Mouse (Mus musculus): ENCODE data around the gene Ccdc62. TPM values are rescaled to one million over a fixed set of nuclear protein-coding genes. Genes with fewer than 3 reads are reported as not detected.
A peak's percentile ranks its signal among the peaks of the same experiment; 100 is the strongest.

The Ccdc62 gene
- polyA plus RNA-seq, 1 experiment = 1.2 TPM

DNA sequence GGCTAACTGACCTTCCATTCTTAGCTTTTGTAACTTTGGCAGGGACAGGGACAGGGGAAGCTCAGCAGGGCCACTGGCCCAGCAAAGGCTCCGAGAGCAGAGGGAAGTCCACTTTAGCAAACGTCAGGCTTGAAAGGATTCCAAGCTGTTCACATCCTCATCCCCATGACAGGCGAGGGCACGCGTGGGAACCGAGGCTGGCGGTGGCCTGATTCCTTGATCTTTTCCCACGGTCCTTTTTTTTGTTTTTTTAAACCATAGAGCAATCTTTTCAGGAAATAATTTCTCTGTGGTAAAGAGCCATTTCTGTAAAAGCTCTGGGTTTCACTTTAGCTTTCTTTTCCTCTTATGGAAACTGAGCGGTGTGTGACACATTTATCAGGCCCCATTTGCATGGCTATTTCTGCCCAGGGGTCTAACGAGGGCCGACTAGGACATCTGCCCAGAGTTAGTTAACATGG lies 84.3 kb downstream of the Ccdc62 start:
- no peak for DNase-seq (ENCODE audit: low read depth, low spot score)
- WGBS = 15% methylated on average over 11 of the region's 11 CpGs

GRCm38 (mm10) chr5:124015727-124016126 lies 85.2 kb downstream of the Ccdc62 start:
- DNase-seq (ENCODE audit: low read depth, low spot score) = no peak
- WGBS = 60% methylated on average over 2 of the region's 2 CpGs

DNA sequence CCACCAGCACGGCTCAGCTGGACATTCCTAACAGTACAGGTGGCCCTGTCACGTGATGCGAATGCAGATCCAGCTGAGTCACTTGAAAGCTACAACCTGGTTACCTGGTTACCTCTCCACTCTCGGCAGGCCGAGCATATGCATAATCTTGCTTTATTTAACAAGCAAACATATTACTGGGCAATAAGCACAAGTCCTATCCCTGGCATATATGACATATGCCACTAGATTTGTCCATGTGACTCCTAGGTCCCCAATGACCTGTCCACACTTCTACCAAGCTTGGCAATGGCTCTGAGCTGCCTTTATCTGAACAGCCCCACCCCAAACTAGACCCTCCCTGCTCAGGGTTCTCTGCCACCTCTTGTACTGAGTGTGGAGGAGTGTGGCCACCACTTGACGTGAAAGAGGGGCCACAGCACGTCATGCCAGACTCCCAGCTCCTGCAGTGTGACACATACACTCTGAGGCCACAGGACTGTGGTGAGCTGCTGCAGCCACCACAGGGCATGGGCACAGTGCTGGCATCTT lies 85.9 kb downstream of the Ccdc62 start:
- DNase-seq (ENCODE audit: low read depth, low spot score) = peak; percentile 66
- WGBS = 41% methylated on average over 7 of the region's 7 CpGs

DNA sequence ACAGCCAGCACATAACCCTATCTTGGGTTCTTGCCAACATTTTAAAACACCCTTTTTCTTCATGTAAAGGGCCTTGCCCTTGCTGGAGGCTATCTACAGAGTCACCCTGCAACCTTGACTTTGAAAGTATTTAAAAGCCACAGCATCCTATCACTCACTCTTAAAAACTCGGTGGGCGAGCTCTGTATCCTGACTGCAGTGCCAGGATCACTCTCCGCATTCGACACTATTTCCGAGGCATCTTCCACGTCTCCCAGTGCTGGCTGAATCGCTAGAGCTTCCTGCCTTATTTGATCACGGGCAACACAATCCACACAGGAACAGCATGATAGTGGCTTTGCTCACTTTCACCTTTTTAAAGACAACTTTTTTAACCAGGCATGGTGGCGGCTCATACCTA lies 87.5 kb downstream of the Ccdc62 start:
- 73% methylated on average over 9 of the region's 9 CpGs for WGBS
- DNase-seq (ENCODE audit: low read depth, low spot score) = no peak

- 84% methylated on average over 9 of the region's 9 CpGs for WGBS
- no peak for DNase-seq (ENCODE audit: low read depth, low spot score)
Measured at GRCm38 (mm10) chr5:124018651-124019050, 88.2 kb downstream of the Ccdc62 start.

Other genes with a start within 250 kb of the Ccdc62 start
- gene Clip1, start 246.1 kb upstream of the Ccdc62 start, polyA plus RNA-seq (2012; rRNA removed) = 9.2 and 11.3 TPM in 2 replicates
- 20.0 and 27.6 TPM in 2 replicates for gene Zcchc8, start 209.6 kb upstream of the Ccdc62 start, polyA plus RNA-seq (2012; rRNA removed)
- 10.5 and 14.7 TPM in 2 replicates for gene Rsrc2, start 181.3 kb upstream of the Ccdc62 start, polyA plus RNA-seq (2012; rRNA removed)
- 4.5 TPM in 2 replicates for gene Kntc1, start 181.0 kb upstream of the Ccdc62 start, polyA plus RNA-seq (2012; rRNA removed)
- gene Hcar2, start 65.2 kb upstream of the Ccdc62 start, polyA plus RNA-seq (2012; rRNA removed) = 0.71 and 0.97 TPM in 2 replicates
- gene Hcar1, start 50.7 kb upstream of the Ccdc62 start, polyA plus RNA-seq (2012; rRNA removed) = 3.3 and 3.7 TPM in 2 replicates
- gene Denr, start 23.5 kb upstream of the Ccdc62 start, polyA plus RNA-seq (2012; rRNA removed) = 8.8 and 14.5 TPM in 2 replicates
- 0.22 TPM in 1 of 2 replicates, not detected in the other for gene Gm43518, start 3.3 kb upstream of the Ccdc62 start, polyA plus RNA-seq (2012; rRNA removed)
- 22.9 and 34.9 TPM in 2 replicates for gene Hip1r, start 42.9 kb downstream of the Ccdc62 start, polyA plus RNA-seq (2012; rRNA removed)
- gene Vps37b, start 101.6 kb downstream of the Ccdc62 start, polyA plus RNA-seq (2012; rRNA removed) = 30.6 and 34.3 TPM in 2 replicates
- 7.6 and 10.6 TPM in 2 replicates for gene Abcb9, start 165.1 kb downstream of the Ccdc62 start, polyA plus RNA-seq (2012; rRNA removed)
- gene Ogfod2, start 181.6 kb downstream of the Ccdc62 start, polyA plus RNA-seq (2012; rRNA removed) = 37.7 and 41.5 TPM in 2 replicates
- 25.5 and 32.0 TPM in 2 replicates for gene Arl6ip4, start 185.4 kb downstream of the Ccdc62 start, polyA plus RNA-seq (2012; rRNA removed)

All from large intestine, adult 2 months (tissue).